Mouse (Mus musculus) urinary bladder, adult 2 months (tissue): ENCODE results near the gene Nprl2. TPM values are rescaled to one million over a fixed set of nuclear protein-coding genes. Genes with fewer than 3 reads are reported as not detected.
"Not testable (repeated sequence)": the region's sequence is repeated elsewhere in the genome, so short reads cannot be mapped to it uniquely, and the experiment has no call there.

Experiments
- DNase-seq: peaks from one replicate; pipeline ENCODE4 v3.0.0; 2022; ENCODE audit warnings: low spot score
- polyA plus RNA-seq: library from polyadenylated mRNA; depleted of rRNA; stranded (reverse); fragments of >200 nt; gene quantifications from 2 replicates; pipeline ENCODE4 v1.2.3, GENCODE M21; 2012

Gene Nprl2
- polyA plus RNA-seq, 1 experiment: 35.2 TPM

GRCm38 (mm10) chr9:107553541-107554318 lies 11.7 kb downstream of the Nprl2 start:
- DNase-seq: no peak

- peak; percentile 92 for DNase-seq
Observed at GRCm38 (mm10) chr9:107554319-107554825, 12.3 kb downstream of the Nprl2 start.

DNA sequence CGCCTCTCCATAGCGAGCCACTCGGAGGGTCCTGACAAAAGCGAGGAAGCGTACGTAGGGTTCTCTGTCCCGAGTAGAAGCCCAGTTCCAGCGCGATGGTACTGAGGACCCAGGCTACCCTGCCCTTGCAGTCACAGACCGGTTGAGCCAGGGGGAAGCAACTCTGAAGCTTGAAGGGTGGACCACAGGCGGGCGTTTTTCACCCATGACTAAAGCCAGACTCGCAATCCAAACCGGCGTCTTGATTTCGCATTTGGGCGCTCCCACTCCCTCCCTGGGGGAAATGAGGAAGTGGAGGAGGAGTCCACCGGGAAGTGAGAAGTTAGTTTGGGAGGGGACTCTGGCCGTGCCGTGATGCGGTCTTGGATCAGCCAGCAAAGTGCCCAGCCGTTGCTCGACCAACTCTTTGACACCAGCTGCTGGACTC lies 13.0 kb downstream of the Nprl2 start:
- DNase-seq: no peak

DNA sequence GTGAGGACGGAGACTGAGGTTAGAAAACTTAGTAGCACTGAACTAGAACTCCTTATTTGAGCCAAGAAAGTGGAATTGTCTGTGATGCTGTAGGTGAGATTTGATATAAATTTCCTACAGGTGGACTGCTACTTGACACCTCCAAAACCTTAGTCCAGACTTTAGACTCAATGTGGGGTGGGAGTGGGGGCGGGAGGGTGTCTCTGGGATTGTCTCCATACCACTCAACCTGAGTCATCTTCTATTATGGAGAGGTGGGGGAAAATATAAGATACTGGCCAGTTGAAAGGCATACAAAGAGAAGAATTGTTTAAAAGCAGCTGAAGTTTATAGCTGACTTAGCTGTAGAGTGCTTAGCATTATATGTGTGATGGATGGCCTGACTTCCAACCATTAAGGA lies 13.7 kb downstream of the Nprl2 start:
- no peak for DNase-seq

GRCm38 (mm10) chr9:107556346-107556745 lies 14.3 kb downstream of the Nprl2 start:
- DNase-seq: no peak

DNA sequence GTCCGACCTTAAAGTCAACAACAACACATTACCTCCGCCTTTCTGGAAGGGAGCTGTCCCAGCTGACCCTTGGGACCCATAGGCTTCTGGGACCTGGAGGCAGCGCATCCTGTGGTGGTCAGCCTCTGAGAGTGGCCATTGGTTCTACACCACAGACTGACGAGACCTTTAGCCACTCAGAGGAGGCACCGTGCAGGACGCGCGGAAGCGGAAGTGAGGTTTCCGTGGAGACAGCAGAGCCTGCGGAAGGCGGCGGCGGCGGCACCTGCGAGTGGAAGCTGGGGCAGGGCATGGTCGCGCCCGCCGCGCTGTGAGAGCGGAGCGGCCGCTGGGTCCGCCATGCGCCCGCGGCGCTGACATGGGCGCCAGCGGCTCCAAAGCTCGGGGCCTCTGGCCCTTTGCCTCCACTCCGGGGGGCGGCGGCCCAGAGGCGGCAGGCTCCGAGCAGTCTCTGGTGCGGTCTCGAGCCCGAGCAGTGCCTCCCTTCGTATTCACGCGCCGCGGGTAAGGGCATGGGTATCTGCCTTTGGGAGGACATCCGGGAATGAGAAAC lies 21.1 kb downstream of the Nprl2 start, which contains the start of gene Tusc2:
TSS of gene Tusc2 (plus strand) at position 227 of the 553 bp plus-strand sequence.
- peak; percentile 81 for DNase-seq

DNA sequence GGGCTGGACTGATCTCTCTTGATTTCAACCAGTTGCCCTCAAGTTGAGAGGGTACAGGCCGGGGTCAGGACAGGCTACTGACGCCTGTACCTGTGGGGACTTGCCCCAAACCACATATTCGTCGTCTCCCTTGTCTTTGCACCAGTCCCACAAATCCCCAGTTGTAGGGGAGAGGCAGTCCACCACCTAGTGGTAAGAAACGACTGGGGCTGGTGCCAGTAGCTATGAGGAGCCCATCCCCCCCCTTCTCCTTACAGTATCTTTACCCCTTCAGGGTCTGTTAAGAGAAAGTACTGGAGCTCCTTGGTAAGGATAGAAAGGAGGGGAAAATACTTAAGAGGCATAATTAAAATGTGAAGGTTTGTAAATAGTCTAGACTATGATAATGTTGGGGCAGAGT lies 23.5 kb downstream of the Nprl2 start:
- not testable (repeated sequence) for DNase-seq

GRCm38 (mm10) chr9:107566041-107566709 lies 24.1 kb downstream of the Nprl2 start:
- peak; percentile 74 for DNase-seq

GRCm38 (mm10) chr9:107566855-107567254 lies 24.8 kb downstream of the Nprl2 start:
- no peak for DNase-seq

DNA sequence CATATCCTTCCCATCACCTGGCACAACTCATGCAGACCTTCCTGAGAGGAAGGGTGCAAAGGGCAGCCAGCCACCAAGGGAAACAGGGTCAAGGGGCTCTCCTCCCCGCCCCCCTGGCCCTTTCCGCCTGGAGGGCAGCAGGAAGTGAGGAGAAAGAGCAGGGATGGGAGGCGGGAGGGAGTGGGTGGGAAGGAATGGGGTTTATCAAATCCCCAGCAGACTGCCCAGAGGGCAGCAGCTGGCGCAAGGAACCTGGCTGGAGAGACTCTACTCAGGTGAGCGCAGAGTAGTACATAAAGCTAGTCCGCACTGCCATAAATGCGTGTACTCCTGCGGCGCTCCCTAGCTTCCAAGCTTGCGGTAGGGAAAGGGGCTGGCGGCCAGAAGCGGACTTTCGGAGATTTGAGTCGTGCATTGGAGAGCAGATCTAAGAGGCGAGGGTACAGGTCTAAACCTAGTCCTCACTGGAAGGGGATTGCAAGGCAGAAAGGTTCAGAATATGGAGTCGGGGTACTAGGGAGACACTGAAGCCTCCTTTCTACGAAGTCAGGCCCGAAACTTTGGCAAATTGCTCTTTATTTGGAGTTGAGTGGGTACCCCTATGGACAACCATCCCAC lies 25.8 kb downstream of the Nprl2 start, which contains the start of gene Hyal2:
TSS of gene Hyal2 (plus strand) at position 244 of the 618 bp plus-strand sequence.
- DNase-seq: no peak

DNA sequence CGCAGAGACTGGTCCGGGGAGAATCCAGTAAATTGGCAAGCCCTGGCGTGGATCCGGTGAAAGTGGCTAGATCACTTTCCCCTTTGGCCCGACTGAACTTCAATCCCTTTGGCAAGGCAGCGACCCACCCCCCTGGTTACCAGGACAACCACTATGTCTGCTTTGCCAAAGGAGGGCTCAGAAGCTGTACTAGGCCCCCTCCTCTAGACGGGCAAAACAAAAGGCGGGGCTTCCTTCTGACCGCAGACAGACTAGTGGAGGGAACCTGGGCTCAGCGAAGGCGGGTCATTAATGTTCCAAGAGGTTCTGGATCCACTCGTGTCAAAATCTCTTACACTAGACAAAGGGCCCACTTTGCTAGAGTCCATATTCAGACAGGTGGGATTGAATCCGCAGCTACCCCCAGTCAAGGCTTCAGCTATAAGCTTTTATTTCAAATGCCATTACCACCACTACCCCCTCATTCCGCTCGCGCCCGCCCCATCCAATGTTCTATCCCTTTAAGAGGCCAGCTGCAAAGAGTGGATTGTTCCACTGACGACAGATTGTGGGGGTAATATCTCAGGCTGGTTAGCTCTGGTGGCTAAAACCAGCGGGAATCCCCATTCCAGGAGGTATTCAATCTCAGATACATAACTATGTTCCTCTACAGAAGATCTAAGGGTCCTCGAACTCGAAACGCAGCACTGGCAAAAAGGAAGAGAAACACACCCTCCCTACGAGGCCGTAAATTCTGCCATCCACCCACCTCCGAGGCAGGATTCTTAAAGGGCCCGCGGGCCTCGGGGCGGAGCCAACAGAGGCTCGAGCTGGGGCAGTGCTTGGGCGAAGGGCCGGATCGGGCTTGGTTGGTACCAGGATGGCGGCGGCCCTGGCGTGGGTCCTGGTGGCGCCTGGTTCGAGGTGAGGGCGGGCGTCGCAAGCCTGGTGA lies 26.6 kb downstream of the Nprl2 start:
- peak; percentile 79 for DNase-seq

DNA sequence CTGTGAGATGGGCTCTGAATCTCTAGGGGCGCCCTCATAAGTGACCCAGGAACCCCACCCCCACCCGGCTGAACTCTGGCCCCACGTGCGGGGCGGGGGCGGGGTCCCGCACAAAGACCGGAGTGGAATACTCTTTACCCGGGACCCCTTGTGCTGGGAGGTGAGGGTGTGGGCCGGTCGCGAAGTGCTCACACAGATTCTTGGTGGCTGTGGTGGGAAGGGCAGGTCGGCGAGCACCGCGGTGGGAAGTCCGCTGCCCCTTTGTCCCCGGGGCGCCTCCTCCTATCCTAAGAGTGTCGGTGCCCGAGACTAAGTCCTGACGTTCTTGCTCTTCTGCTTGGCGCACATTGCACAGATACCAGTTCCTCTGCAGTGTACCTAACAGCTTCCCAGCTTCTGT lies 27.2 kb downstream of the Nprl2 start:
- no peak for DNase-seq

GRCm38 (mm10) chr9:107570016-107570415 lies 28.0 kb downstream of the Nprl2 start:
- DNase-seq: no peak

DNA sequence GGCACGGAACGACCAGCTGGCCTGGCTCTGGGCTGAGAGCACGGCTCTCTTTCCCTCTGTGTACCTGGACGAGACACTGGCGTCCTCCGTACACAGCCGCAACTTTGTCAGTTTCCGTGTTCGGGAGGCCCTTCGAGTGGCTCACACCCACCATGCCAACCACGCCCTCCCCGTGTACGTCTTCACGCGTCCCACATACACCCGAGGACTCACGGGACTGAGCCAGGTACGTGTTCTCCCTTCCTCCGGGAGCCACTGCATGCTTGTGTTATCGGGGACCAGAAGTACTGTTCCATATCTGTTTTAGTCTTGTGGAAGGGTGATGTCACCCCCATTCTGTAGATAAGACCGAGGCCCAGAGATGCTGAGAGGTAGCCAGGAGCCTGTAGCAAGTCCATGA lies 28.8 kb downstream of the Nprl2 start:
- DNase-seq: no peak

DNA sequence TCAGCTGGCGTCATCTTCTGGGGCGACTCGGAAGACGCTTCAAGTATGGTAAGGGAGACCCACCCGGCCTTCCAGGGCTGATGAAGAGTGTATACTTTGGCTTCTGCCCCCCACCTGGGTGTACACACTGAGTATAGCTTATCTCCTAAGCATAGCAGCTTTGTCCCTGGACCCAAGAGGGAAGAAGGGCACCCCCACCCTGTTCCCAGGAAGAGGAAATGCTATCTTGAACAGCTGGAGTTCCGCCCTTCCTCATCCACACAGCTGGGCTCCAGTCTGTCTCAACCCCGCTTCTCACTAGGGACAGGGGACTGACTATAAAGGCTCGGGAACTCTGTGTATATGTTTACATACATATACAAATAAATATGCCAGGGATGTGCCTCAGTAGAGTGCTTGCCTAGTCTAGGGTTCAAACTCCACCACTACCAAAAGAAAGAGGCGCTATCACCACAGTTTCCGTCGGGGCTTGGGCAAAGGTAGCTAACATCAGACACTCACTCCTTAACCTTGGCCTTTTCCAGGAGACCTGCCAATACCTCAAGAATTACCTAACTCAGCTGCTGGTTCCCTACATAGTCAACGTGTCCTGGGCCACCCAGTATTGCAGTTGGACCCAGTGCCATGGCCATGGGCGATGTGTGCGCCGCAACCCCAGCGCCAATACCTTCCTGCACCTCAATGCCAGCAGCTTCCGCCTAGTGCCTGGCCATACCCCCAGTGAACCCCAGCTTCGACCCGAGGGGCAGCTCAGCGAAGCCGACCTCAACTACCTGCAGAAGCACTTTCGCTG lies 29.7 kb downstream of the Nprl2 start:
- no peak for DNase-seq

- no peak for DNase-seq
Observed at GRCm38 (mm10) chr9:107572327-107572662, 30.3 kb downstream of the Nprl2 start.

- DNase-seq: not testable (repeated sequence)
Observed at GRCm38 (mm10) chr9:107573774-107574173, 31.7 kb downstream of the Nprl2 start.

GRCm38 (mm10) chr9:107575579-107576356 lies 33.7 kb downstream of the Nprl2 start:
- no peak for DNase-seq

DNA sequence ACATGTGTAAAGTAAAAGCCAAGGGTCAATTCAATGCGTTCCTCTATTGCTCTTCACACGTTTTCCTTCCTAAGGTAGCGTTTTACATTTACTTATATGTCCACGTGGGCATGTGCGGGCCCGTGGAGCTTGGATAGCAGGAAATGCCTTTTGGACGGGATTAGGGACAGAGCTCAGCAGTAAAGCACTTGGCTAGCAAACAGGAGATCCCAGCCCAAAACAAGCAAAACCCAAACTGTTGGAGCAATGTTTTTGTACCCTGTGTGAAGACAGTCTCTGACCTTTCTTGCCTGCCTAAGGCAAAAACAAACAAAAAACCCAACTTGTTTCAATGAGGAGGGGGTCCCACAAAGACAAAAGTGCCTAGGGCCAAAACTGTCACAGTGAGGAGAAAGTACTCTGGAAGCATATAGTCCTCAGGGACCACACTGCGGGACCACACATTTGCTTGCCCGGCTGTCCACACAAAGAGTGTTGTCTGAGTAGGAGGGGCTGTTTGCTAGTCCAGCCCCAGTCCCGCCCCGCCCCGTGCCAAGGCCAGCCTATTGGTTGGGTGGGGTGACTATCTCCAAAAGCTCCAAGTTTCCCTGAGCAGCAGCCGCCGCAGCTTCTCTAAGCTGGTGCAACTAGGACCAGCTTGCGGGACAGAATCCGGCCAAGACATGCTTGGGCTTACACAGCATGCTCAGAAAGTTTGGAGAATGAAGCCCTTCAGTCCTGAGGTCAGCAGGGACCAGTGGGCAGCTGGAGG lies 34.5 kb downstream of the Nprl2 start, which contains the start of gene Hyal1:
TSS of gene Hyal1 (plus strand) at position 571 of the 751 bp plus-strand sequence.
- DNase-seq: peak; percentile 73
